Mouse (Mus musculus) fat pad, adult 2 months (tissue): ENCODE data around the gene Aig1.

Source experiments
- DNase-seq: peaks from one replicate; pipeline ENCODE4 v3.0.0-alpha.2; 2011; ENCODE audit warnings: low read depth, low spot score; ENCODE audit errors: extremely low read depth

Aig1 gene

GRCm38 (mm10) chr10:13782235-13782757, 86.5 kb downstream of the Aig1 start:
- no peak for DNase-seq

DNA sequence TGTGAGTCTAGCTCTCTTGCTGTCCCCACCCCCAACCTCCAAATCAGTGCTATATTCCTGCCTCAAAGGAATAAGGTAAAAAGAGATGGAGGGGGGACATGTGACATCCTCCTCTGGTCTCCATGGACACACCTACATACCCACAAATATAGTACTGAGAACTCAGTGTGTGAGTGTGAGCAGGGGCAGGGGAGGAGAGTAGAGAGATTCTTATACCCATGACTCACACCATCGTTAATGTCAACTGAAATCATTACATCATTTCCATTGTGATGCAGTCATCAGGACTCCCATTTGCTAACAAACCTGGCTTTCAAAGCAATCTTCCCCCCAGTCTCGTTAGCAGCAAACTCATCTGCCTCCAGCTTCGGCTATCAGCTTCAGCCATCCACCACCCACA, 92.8 kb downstream of the Aig1 start:
- DNase-seq = no peak

DNA sequence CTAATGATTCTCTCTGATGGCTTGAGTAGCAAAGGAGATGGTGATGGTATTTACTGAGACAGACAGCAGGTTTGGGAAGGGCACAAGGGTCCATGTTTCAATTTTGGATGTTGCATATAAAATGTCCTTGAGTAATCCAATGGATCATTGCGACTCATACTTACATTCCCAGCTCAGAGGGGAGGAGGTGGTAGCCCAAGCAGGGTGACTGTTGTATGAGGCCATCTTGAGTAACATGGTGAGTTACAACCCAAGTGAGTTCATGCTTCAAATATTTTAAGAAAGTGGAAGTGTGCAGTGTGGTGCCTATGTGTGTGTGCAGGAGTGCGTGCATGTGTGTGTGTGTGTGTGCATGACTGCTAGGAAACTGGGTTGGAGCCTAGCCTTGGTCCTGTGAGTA, 93.4 kb downstream of the Aig1 start:
- DNase-seq = no peak

DNA sequence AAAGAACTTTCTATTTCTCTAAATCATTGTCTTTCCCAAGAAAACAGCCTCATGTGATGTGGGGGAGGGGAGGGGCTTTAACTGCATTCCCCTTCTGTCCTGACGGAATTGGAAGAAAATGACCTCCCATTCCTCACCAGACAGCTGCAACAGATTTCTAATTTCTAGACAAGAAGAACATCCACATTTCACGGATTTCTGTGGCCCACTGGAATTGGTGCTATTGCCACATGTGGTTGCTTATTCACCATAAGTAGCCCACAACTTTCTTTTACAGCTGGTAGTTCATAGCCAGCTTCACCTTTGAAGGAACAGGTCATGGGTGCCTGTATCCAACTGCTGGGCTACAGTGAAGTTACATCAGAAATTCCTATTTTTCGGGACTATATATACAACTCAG, 93.9 kb downstream of the Aig1 start:
- DNase-seq = no peak

GRCm38 (mm10) chr10:13770720-13771119, 98.1 kb downstream of the Aig1 start:
- DNase-seq = no peak

- DNase-seq = no peak
Measured at GRCm38 (mm10) chr10:13769789-13770188, 99.0 kb downstream of the Aig1 start.

GRCm38 (mm10) chr10:13768866-13769265, 99.9 kb downstream of the Aig1 start:
- no peak for DNase-seq

GRCm38 (mm10) chr10:13767076-13767475, 101.7 kb downstream of the Aig1 start:
- no peak for DNase-seq

DNA sequence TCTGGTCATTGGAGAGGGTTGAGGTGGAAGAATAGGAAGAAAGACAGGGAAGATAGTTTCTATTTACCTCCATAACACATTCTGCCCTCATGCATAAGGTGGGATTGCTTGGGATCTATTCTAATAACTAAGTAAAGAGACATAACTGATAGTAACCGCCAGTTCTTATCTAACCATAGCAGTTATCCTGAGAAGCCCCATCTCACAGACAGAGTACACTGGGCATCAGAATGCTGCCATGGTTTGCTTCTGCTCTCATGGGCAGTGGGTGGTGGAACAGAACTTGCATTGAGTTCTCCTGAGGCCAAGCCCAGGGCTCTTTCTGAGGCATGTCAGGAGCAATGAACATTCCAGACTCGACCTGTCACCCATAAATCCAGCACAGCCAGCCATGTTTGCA, 105.6 kb downstream of the Aig1 start:
- DNase-seq = no peak

GRCm38 (mm10) chr10:13754712-13755111, 114.1 kb downstream of the Aig1 start:
- DNase-seq = no peak

- DNase-seq = no peak
Measured at GRCm38 (mm10) chr10:13753777-13754176, 115.0 kb downstream of the Aig1 start.

DNA sequence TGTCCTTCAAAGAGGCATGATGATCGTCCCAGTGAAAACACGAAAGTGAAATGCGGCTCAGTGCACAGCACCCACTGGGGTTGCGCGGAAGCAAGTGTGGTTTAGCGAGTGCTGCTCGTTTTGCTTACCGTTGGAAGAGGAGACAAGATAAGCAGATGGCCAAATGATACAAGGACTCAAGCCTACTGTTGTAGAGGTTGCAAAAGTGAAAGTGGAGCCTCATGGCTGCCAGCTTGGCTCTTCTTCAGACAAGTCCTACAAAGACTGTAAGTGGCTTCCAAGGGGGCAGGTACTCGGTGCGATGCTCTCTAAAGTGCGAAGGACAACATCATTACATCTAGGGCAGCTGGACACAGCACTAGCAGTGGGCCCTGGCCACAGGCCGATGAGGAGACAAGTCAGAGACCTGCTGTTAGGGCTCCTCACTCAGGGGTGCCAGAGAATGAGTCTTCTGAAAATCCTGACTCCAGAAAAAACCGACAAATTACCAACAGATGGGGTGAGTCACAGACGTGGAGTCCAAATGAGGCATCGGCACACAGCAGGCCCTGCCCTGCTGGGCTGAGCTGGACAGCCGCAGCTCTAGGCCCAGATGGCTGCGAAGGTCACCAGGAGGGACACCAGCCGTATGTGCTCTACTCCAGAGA, 129.2 kb downstream of the Aig1 start:
- no peak for DNase-seq

DNA sequence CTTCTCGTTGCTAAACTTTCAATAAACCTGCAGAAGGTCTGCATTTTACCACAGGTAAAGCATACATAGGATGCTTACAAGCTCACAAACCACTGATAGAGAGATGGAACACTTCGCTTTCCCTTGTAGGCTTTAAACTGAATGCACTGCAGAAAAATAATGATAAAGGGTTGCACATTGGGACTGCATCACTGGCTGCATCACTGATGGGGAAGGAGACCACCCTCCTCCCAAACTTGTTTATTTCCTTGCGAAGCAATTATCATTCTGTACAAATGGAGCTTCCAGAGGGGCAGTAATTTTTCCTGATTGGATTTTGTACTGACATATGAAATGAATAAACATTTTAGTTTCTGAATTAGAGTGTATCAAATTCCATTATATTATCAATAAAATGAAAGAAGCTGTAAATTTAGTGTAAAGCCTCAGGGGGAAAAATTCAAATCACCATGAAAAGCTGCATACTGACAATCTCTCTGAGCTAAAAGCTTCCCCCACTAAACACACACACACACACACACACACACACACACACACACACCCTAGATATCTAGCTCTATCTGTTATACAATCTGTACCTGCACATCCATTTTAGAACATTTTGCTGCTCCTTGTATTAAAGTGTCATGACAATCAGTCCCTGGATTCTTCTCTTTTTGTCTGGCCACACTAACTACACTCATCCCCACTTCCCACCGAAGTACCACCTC, 138.6 kb downstream of the Aig1 start:
- DNase-seq = no peak

GRCm38 (mm10) chr10:13727676-13728075, 141.1 kb downstream of the Aig1 start:
- no peak for DNase-seq

- DNase-seq = no peak
Measured at GRCm38 (mm10) chr10:13726206-13726605, 142.6 kb downstream of the Aig1 start.

- no peak for DNase-seq
Measured at GRCm38 (mm10) chr10:13725276-13725675, 143.5 kb downstream of the Aig1 start.

DNA sequence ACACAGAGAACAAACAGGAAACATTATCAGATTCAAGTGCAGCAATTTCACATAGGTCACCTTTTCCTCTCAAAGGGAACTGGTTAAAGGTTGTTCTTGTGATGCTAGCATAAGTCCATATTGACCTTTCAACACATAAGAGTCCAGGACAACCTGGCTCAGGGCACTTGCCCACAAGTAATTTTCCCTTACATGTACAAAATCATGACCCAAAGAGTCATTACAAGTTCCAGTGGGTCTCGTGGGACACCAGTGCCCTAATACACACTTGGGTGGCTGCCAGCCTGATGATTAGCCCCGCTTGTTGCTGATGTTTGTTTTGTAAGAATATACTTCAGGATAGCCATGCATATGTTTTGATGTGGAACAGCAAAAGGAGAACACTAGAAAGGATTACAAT, 152.6 kb downstream of the Aig1 start:
- no peak for DNase-seq

- no peak for DNase-seq
Measured at GRCm38 (mm10) chr10:13715584-13715983, 153.2 kb downstream of the Aig1 start.

GRCm38 (mm10) chr10:13714920-13715293, 153.9 kb downstream of the Aig1 start:
- no peak for DNase-seq

DNA sequence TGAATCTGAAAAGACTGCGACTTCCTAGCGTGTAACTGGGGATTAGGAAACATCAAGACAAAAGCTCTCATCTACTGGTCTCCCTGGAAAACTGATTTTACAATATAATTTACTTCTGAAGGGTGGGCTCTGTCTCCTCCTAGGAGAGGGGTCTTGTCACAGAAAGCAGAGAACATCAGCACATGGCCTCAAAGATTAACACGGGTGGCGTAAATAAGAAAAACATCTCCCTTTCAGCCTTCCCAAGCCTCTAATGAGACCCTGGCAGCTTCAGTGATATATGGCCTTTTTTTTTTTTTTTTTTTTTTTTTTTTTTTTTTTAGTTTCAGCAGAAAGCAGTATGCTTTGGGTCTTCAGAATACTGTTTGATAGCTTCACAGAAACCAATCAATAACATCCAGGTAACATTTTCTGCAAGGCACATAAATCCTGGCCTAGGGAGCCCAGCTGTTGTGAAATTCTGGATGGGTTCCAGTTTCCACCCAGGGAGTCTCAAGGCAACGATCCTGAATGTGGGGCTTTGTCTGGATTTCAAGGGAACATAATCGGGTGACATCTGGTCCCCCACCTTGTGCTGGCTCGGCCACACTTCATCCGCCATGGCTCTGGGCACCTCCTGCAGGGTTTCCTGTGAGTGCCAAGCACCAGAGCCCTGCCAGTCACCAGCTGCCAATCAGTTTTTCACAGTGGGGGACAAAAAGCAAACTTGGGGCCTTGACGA, 154.4 kb downstream of the Aig1 start:
- DNase-seq = no peak

DNA sequence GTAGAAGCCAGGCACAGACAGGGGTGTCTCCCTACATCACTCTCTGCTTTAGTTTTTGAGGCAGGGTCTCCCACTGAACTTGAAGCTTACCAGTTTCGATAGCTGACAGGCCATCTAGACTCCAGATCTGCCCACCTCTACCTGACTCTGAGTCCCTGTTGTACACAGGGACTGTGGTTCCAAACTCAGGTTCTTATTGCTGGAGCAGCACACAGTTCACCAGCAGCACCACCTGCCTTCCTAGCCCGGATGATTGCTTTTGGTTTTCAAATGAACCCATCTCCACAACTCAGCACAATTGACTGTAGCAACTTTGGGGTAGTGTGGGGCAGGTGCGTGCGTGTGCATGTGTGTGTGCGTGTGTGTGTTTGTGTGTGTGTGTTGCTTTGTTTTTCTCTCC, 155.1 kb downstream of the Aig1 start:
- no peak for DNase-seq

- no peak for DNase-seq
Measured at GRCm38 (mm10) chr10:13713116-13713515, 155.7 kb downstream of the Aig1 start.
